32 mouse cellular contexts compared by ENCODE assay signal in the genomic region with DNA sequence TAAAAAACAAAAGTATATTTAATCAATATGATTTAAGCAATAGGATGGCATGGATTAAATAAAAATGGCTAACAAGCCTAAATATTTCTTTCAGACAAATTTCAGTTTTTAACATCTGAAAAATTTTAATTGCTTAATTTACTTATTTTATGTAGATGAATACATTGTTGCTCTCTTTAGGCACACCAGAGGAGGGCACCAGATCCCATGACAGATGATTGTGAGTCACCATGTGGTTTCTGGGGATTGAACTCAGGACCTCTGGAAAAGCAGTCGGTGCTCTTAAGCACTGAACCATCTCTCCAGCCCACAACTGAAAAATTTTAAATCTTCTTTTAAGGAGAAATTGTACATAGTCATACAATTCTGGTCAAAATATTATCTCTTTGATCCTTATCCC. TPM values are rescaled to one million over a fixed set of nuclear protein-coding genes. Genes with fewer than 3 reads are reported as not detected.
DNase-seq lines count a peak whose midpoint lies in the region; ATAC-seq and TF ChIP-seq lines count a peak whose summit lies in the region.
"Had no signal": no experiment of that assay in that cellular context is flagged by ENCODE, and none has a peak within 500 bp of the region (broad histone marks: within the 10 kb centered on the region; RNA-seq: fewer than 3 reads in every experiment).

No protein-coding gene starts in this region.

- H3K9me3 ChIP-seq in kidney, postnatal 0 days (replicated peaks; ENCODE audit: low read length), result no peaks in the 10 kb centered on the region
- peaks cover 17% of the 10 kb centered on the region for H3K9me3 ChIP-seq in CH12.LX (replicated peaks; ENCODE audit: low read length)
- H3K9me3 ChIP-seq in stomach, postnatal 0 days (ENCODE audit: control insufficient read depth, low read length), result no peaks in the 10 kb centered on the region
- H3K9me3 ChIP-seq in forebrain, embryonic 11.5 days (ENCODE audit: control insufficient read depth, low read length), result no peaks in the 10 kb centered on the region
- H3K9me3 ChIP-seq: embryonic facial prominence, embryonic 10.5 days; embryonic facial prominence, embryonic 13.5 days; heart, embryonic 15.5 days; hindbrain, embryonic 10.5 days; hindbrain, embryonic 13.5 days; intestine, embryonic 15.5 days had no signal

- H3K4me2 ChIP-seq in kidney, postnatal 0 days (ENCODE audit: low read length), result no peak overlapping the region
- H3K4me2 ChIP-seq in CH12.LX (ENCODE audit: insufficient read depth, low read depth, poor library complexity, severe bottlenecking), result no peak overlapping the region
- H3K4me2 ChIP-seq in stomach, postnatal 0 days (replicated peaks; ENCODE audit: low read depth), result no peak overlapping the region
- no peak overlapping the region for H3K4me2 ChIP-seq in forebrain, embryonic 11.5 days (ENCODE audit: low read depth, low read length, severe bottlenecking)
- H3K4me2 ChIP-seq: embryonic facial prominence, embryonic 13.5 days; heart, embryonic 11.5 days; heart, embryonic 15.5 days; hindbrain, embryonic 13.5 days; intestine, embryonic 15.5 days had no signal

- H3K27ac ChIP-seq in gastrocnemius, adult 2 months, result no peak overlapping the region
- no peak overlapping the region for H3K27ac ChIP-seq in kidney, postnatal 0 days
- no peak overlapping the region for H3K27ac ChIP-seq in CH12.LX (ENCODE audit: insufficient read depth, low read depth)
- H3K27ac ChIP-seq in stomach, postnatal 0 days (replicated peaks), result no peak overlapping the region
- H3K27ac ChIP-seq in forebrain, embryonic 11.5 days (ENCODE audit: low read depth, low read length), result no peak overlapping the region
- H3K27ac ChIP-seq: embryonic facial prominence, embryonic 10.5 days; embryonic facial prominence, embryonic 13.5 days; heart, embryonic 15.5 days; hindbrain, embryonic 10.5 days; hindbrain, embryonic 13.5 days; intestine, embryonic 15.5 days had no signal

- TF ChIP-seq CTCF in gastrocnemius, adult 2 months (IDR thresholded peaks at IDR 0.05), result peak; percentile 30
- 0 out of 2 replicates have a peak, but pooled peaks have one; percentile 3 for TF ChIP-seq CTCF in kidney, postnatal 0 days (IDR thresholded peaks at IDR 0.05; ENCODE audit: low read depth)
- peak in 1 of 2 experiments; percentile 13; a peak in 1 of 4 replicates for TF ChIP-seq CTCF in CH12.LX (conservative IDR thresholded peaks at IDR 0.05 in 1 of 2, IDR thresholded peaks at IDR 0.05 in 1 of 2; ENCODE audit: low read depth in 2 of 2, low read length in 2 of 2)
- TF ChIP-seq CTCF in stomach, postnatal 0 days (IDR thresholded peaks at IDR 0.05; ENCODE audit: low read depth), result peak; percentile 29; the same call in 1 of the 2 replicates

- DNase-seq in gastrocnemius, adult 2 months, result no peak
- no peak for DNase-seq in gastrocnemius, adult 8-10 months (ENCODE audit: low spot score in 2 of 2)
- DNase-seq in kidney, postnatal 0 days (ENCODE audit: low spot score), result no peak
- DNase-seq in kidney, adult 8-10 months, result no peak
- DNase-seq in CH12.LX (ENCODE audit: extremely low read depth), result no peak
- DNase-seq in stomach, postnatal 0 days (ENCODE audit: low spot score), result no peak
- DNase-seq in forebrain, embryonic 11.5 days (ENCODE audit: low spot score), result no peak
- DNase-seq in adrenal gland, adult 2 months, result no peak
- DNase-seq: adrenal gland, adult 8-10 months; adrenal gland, postnatal 25 days; cerebellum, adult 11-12 months; cerebellum, adult 8-10 months; cerebellum, postnatal 10 days; cerebellum, postnatal 36 days; embryo, embryonic 11 days; forebrain, postnatal 0 days; gastrocnemius, postnatal 10 days; gastrocnemius, postnatal 36 days; heart, postnatal 10 days; heart, postnatal 36 days had no signal

- no peak overlapping the region for H3K4me3 ChIP-seq in gastrocnemius, adult 2 months
- H3K4me3 ChIP-seq in kidney, postnatal 0 days (replicated peaks; ENCODE audit: low read depth, low read length), result no peak overlapping the region
- H3K4me3 ChIP-seq in CH12.LX (replicated peaks in 1 of 3; ENCODE audit: low read depth in 2 of 3, low read length in 2 of 3, poor library complexity in 1 of 3), result no peak overlapping the region
- no peak overlapping the region for H3K4me3 ChIP-seq in stomach, postnatal 0 days (ENCODE audit: low read depth, low read length)
- no peak overlapping the region for H3K4me3 ChIP-seq in forebrain, embryonic 11.5 days (ENCODE audit: low read depth, low read length)
- H3K4me3 ChIP-seq: embryonic facial prominence, embryonic 10.5 days; embryonic facial prominence, embryonic 13.5 days; erythroblast, embryonic 14.5 days; heart, embryonic 15.5 days; hindbrain, embryonic 10.5 days; hindbrain, embryonic 13.5 days; intestine, embryonic 15.5 days had no signal

- no peaks in the 10 kb centered on the region for H3K27me3 ChIP-seq in kidney, postnatal 0 days (ENCODE audit: insufficient read depth, low read length)
- H3K27me3 ChIP-seq in CH12.LX (replicated peaks), result peaks cover 2% of the 10 kb centered on the region
- H3K27me3 ChIP-seq in stomach, postnatal 0 days (ENCODE audit: control insufficient read depth, insufficient read depth, low read length), result no peaks in the 10 kb centered on the region
- no peaks in the 10 kb centered on the region for H3K27me3 ChIP-seq in forebrain, embryonic 11.5 days (ENCODE audit: control insufficient read depth, insufficient read depth, low read length)
- H3K27me3 ChIP-seq: embryonic facial prominence, embryonic 13.5 days; heart, embryonic 15.5 days; hindbrain, embryonic 13.5 days; intestine, embryonic 15.5 days had no signal

- 86% methylated on average over 1 of the region's 1 CpGs for WGBS in kidney, postnatal 0 days
- 63% methylated on average over 1 of the region's 1 CpGs for WGBS in stomach, postnatal 0 days
- WGBS in forebrain, embryonic 11.5 days, result 77% methylated on average over 1 of the region's 1 CpGs

- no peak overlapping the region for H3K9ac ChIP-seq in kidney, postnatal 0 days (ENCODE audit: low read depth, low read length)
- H3K9ac ChIP-seq in CH12.LX (ENCODE audit: insufficient read depth, low read depth), result no peak overlapping the region
- no peak overlapping the region for H3K9ac ChIP-seq in stomach, postnatal 0 days (ENCODE audit: low read length)
- no peak overlapping the region for H3K9ac ChIP-seq in forebrain, embryonic 11.5 days (ENCODE audit: low read length)
- H3K9ac ChIP-seq: embryonic facial prominence, embryonic 13.5 days; forebrain, postnatal 0 days; heart, embryonic 15.5 days; hindbrain, embryonic 13.5 days; intestine, embryonic 15.5 days had no signal

- TF ChIP-seq RAD21 in CH12.LX (IDR thresholded peaks at IDR 0.05; ENCODE audit: low read depth, low read length), result peak; percentile 23; the same call in 1 of the 2 replicates

- in situ Hi-C loops in CH12.LX (cut with MboI; ENCODE audit: low pct_ligation_motif_present, low pct_unique_long_range_greater_than_20kb, low sequenced_read_pairs), result no loop called here

- dilution Hi-C loops in CH12.LX (cut with MboI; ENCODE audit: extremely low pct_ligation_motif_present, extremely low pct_unique_long_range_greater_than_20kb, low sequenced_read_pairs), result no loop called here

- no peaks in the 10 kb centered on the region for H3K36me3 ChIP-seq in kidney, postnatal 0 days (ENCODE audit: insufficient read depth, low read length)
- no peaks in the 10 kb centered on the region for H3K36me3 ChIP-seq in CH12.LX (replicated peaks in 1 of 2; ENCODE audit: control insufficient read depth in 1 of 2, insufficient read depth in 1 of 2, low read length in 1 of 2)
- H3K36me3 ChIP-seq in stomach, postnatal 0 days (ENCODE audit: control insufficient read depth, insufficient read depth, low read length), result no peaks in the 10 kb centered on the region
- no peaks in the 10 kb centered on the region for H3K36me3 ChIP-seq in forebrain, embryonic 11.5 days (ENCODE audit: control insufficient read depth, insufficient read depth, low read length)
- H3K36me3 ChIP-seq: embryonic facial prominence, embryonic 10.5 days; embryonic facial prominence, embryonic 13.5 days; heart, embryonic 15.5 days; hindbrain, embryonic 10.5 days; hindbrain, embryonic 13.5 days; intestine, embryonic 15.5 days had no signal

- TF ChIP-seq POLR2A in CH12.LX (IDR thresholded peaks at IDR 0.05; ENCODE audit: low read depth, low read length), result no peak

- TF ChIP-seq EP300 in CH12.LX (IDR thresholded peaks at IDR 0.05; ENCODE audit: low read length), result no peak
- TF ChIP-seq EP300 in stomach, postnatal 0 days (optimal IDR thresholded peaks at IDR 0.05), result no peak

- intact Hi-C loops in gastrocnemius, adult 2 months (cut with DNase I), result no loop called here

- H3K79me2 ChIP-seq in CH12.LX (replicated peaks; ENCODE audit: control insufficient read depth, extremely low read depth, insufficient read depth, poor library complexity, severe bottlenecking), result no peaks in the 10 kb centered on the region

- ATAC-seq in kidney, postnatal 0 days (replicated peaks; ENCODE audit: low FRiP score, low read depth), result no peak
- no peak for ATAC-seq in stomach, postnatal 0 days (ENCODE audit: low FRiP score, low TSS enrichment)
- no peak for ATAC-seq in forebrain, embryonic 11.5 days (replicated peaks; ENCODE audit: low FRiP score)
- ATAC-seq: CD4-positive, CD25-positive, alpha-beta regulatory T cell, adult 4 months; forebrain, embryonic 14.5 days; forebrain, postnatal 0 days; hindbrain, embryonic 16.5 days; intestine, embryonic 15.5 days had no signal

- H3K4me1 ChIP-seq in kidney, postnatal 0 days (replicated peaks; ENCODE audit: insufficient read depth, low read length), result no peaks in the 10 kb centered on the region
- H3K4me1 ChIP-seq in CH12.LX (ENCODE audit: control insufficient read depth in 1 of 2, insufficient read depth in 2 of 2), result peaks cover 2 to 11% of the 10 kb centered on the region in 2 experiments; a peak in 2 of 4 replicates
- no peaks in the 10 kb centered on the region for H3K4me1 ChIP-seq in stomach, postnatal 0 days (replicated peaks; ENCODE audit: control insufficient read depth, insufficient read depth)
- no peaks in the 10 kb centered on the region for H3K4me1 ChIP-seq in forebrain, embryonic 11.5 days (replicated peaks; ENCODE audit: control insufficient read depth, insufficient read depth, low read length)
- H3K4me1 ChIP-seq: embryonic facial prominence, embryonic 10.5 days; embryonic facial prominence, embryonic 13.5 days; heart, embryonic 15.5 days; hindbrain, embryonic 10.5 days; hindbrain, embryonic 13.5 days; intestine, embryonic 15.5 days had no signal

RNA-seq across cellular contexts. Expression of a gene that starts 34.9 kb away (rescaled TPM):
- total RNA-seq in gastrocnemius, adult 2 months (2021), result 1 to 10 TPM; 2.6 to 3.5 TPM
- total RNA-seq in gastrocnemius, adult 8-10 months (2022), result 1 to 10 TPM; 1.6 to 4.1 (median 3.4) TPM
- polyA plus RNA-seq in kidney, postnatal 0 days (2015; fragmentation: Nextera tagmentation; extraction: Ambion mirVana), result 24.5 and 28.6 TPM in 2 replicates
- total RNA-seq in CH12.LX (2012; rRNA removed) (60.6 and 64.5 TPM in 2 replicates), CH12.LX (2014; rRNA removed) (56.8 and 67.8 TPM in 2 replicates)
- polyA plus RNA-seq in CH12.LX (2012; ENCODE audit: insufficient read length, low read depth), result 156 and 168 TPM in 2 replicates
- polyA plus RNA-seq in stomach, postnatal 0 days (2015; fragmentation: Nextera tagmentation; extraction: Ambion mirVana), result 7.7 and 7.9 TPM in 2 replicates
- 24.7 TPM in 2 replicates for polyA plus RNA-seq in forebrain, embryonic 11.5 days (2014; fragmentation: Nextera tagmentation; extraction: Ambion mirVana)
- 10 to 100 TPM; 32.2 to 49.5 TPM for total RNA-seq in adrenal gland, adult 2 months (2021)
- polyA plus RNA-seq in adrenal gland, adult 2 months (2012; rRNA removed), result 23.1 and 24.2 TPM in 2 replicates
- polyA plus RNA-seq: erythroblast, embryonic 14.5 days had no signal

RNA-seq across cellular contexts. Expression of a gene that starts 43.3 kb away (rescaled TPM):
- total RNA-seq in gastrocnemius, adult 2 months (2021), result 1 to 10 TPM in 1 of 2 experiments, under 1 TPM in 1; 0.87 to 8.6 TPM
- 10 to 100 TPM in 3 of 4 experiments, 1 to 10 TPM in 1; 2.3 to 45.4 (median 17.8) TPM for total RNA-seq in gastrocnemius, adult 8-10 months (2022)
- polyA plus RNA-seq in kidney, postnatal 0 days (2015; fragmentation: Nextera tagmentation; extraction: Ambion mirVana), result 0.17 and 0.89 TPM in 2 replicates
- total RNA-seq in CH12.LX (2012; rRNA removed), result 0.13 TPM in 1 of 2 replicates, not detected in the other
- total RNA-seq in CH12.LX (2014; rRNA removed), result 0.68 and 0.99 TPM in 2 replicates
- polyA plus RNA-seq in CH12.LX (2012; ENCODE audit: insufficient read length, low read depth), result 0.55 and 1.1 TPM in 2 replicates
- polyA plus RNA-seq in stomach, postnatal 0 days (2015; fragmentation: Nextera tagmentation; extraction: Ambion mirVana), result not detected in 2 replicates
- not detected in 2 replicates for polyA plus RNA-seq in forebrain, embryonic 11.5 days (2014; fragmentation: Nextera tagmentation; extraction: Ambion mirVana)
- 100 to 1,000 TPM; 337 to 708 TPM for total RNA-seq in adrenal gland, adult 2 months (2021)
- polyA plus RNA-seq in adrenal gland, adult 2 months (2012; rRNA removed), result 138 and 239 TPM in 2 replicates
- polyA plus RNA-seq: C2C12; CD4-positive, CD25-positive, alpha-beta regulatory T cell, adult 4 months; embryonic facial prominence, embryonic 10.5 days; embryonic facial prominence, embryonic 13.5 days; erythroblast, embryonic 14.5 days; forebrain, embryonic 14.5 days; forebrain, postnatal 0 days; heart, embryonic 15.5 days; hindbrain, embryonic 10.5 days; hindbrain, embryonic 13.5 days; hindbrain, embryonic 16.5 days; intestine, embryonic 15.5 days had no signal

Comparison
In these comparisons a context has a peak if more than half of its experiments do, and no peak if none do; other contexts are left out.
1. RNA of a gene that starts 43.3 kb away (polyA plus RNA-seq): 138 to 239 TPM in adrenal gland, adult 2 months; 0.55 to 1.1 TPM in CH12.LX, 0.17 to 0.89 TPM in kidney, postnatal 0 days, not detected in stomach, postnatal 0 days and not detected in forebrain, embryonic 11.5 days; every median in the first group is over 10 times any median in the second.